Mouse (Mus musculus): ENCODE data around the gene Ssu72. TPM values are rescaled to one million over a fixed set of nuclear protein-coding genes. Genes with fewer than 3 reads are reported as not detected.
A peak's percentile ranks its signal among the peaks of the same experiment; 100 is the strongest.

The Ssu72 gene
- total and polyA plus RNA-seq, 3 experiments: 104 to 178 (median 143) TPM

GRCm38 (mm10) chr4:155746036-155746548 is 41.5 kb downstream of the Ssu72 start:
- no peak for DNase-seq

GRCm38 (mm10) chr4:155746575-155747490 is 42.2 kb downstream of the Ssu72 start:
- no peak for DNase-seq

- no peak for DNase-seq
Measured at GRCm38 (mm10) chr4:155757011-155757410, 52.4 kb downstream of the Ssu72 start.

GRCm38 (mm10) chr4:155759862-155760612 is 55.4 kb downstream of the Ssu72 start:
- peak; percentile 45 for DNase-seq

- DNase-seq: peak; percentile 98
Measured at GRCm38 (mm10) chr4:155760613-155761355, 56.2 kb downstream of the Ssu72 start, which contains the start of gene Atad3a. TSS of gene Atad3a (minus strand) at chr4:155761093.

- DNase-seq: peak; percentile 52
Measured at GRCm38 (mm10) chr4:155761356-155762099, 56.9 kb downstream of the Ssu72 start.

DNA sequence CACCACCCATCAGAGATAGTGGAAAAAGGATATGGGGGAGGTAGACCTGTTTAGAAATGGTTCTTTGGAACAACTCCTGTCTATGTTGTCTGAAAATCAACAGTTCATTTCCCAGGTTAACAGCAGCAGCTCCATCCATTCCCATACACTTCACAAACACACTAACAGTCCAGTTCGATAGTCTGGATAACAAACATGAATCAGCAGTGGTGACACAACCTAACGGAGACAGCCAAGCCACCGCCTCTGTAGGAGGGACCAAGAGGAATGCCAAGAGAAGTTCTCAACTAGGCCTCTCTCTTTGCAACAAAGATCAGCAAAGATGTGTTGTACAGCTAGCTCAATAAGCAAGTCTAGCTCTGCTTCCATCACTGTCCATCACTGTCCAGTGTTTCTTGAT is 57.8 kb downstream of the Ssu72 start:
- peak; percentile 72 for DNase-seq

DNA sequence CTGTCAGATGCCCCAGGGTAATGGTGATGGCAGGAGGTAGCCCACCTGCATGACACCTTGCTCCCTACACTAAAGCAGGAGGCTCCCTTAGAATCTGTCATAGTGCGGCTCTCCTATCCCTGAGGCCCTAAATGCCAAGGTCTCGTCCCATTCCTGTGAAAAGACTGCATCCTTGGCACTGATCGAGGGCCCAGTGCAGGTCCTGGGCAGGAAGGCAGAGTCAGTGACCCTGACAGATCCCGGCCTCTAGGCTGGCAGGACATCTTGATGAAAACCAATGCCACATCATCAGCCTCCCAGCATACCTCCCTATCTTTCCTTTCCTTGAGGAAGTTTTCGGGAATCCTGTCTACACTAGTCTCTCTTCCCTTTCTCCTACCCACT is 64.9 kb downstream of the Ssu72 start:
- peak; percentile 75 for DNase-seq

DNA sequence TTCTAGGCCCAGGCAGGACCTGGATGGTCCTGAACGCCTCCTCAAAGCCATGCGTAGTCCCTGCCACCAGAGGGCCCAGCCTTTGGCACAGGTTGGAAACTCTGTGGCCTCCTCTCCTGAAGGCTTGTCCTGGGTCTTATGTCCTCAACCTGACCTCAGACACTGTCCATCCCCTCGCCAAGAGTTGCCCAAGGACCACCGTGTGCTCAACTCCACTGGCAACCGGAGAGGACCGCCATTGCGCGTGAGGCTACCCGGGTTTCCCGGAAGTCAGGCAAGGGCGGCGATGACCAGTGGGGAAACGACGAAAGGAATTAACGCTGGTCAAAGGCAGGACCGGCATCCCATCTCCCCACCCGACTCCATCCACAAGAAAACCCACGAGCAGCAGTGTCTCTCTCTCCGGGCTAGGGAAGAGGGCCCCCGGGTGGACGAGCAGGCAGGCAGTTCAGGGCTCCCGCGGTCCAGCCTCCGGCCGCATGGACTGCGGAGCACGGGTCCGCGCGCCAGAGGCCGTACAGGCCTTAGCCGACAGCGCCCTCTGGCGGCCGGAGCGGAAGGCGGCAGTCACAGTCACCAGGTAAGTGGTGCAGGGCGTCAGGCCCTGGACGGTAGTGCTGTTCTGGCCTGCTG is 65.4 kb downstream of the Ssu72 start:
- peak; percentile 92 for DNase-seq

GRCm38 (mm10) chr4:155770626-155771025 is 66.0 kb downstream of the Ssu72 start:
- no peak for DNase-seq

GRCm38 (mm10) chr4:155771706-155772105 is 67.1 kb downstream of the Ssu72 start:
- DNase-seq: no peak

GRCm38 (mm10) chr4:155772786-155773185 is 68.2 kb downstream of the Ssu72 start:
- no peak for DNase-seq

GRCm38 (mm10) chr4:155773335-155774078 is 68.9 kb downstream of the Ssu72 start:
- DNase-seq: no peak

- DNase-seq: peak; percentile 94
Measured at GRCm38 (mm10) chr4:155774280-155774754, 69.7 kb downstream of the Ssu72 start, which contains the start of gene Vwa1. TSS of gene Vwa1 (minus strand) at chr4:155774698.

- peak; percentile 54 for DNase-seq
Measured at GRCm38 (mm10) chr4:155774971-155775740, 70.6 kb downstream of the Ssu72 start.

GRCm38 (mm10) chr4:155775855-155776254 is 71.3 kb downstream of the Ssu72 start:
- DNase-seq: peak; percentile 60

GRCm38 (mm10) chr4:155776704-155777335 is 72.2 kb downstream of the Ssu72 start:
- peak; percentile 29 for DNase-seq

DNA sequence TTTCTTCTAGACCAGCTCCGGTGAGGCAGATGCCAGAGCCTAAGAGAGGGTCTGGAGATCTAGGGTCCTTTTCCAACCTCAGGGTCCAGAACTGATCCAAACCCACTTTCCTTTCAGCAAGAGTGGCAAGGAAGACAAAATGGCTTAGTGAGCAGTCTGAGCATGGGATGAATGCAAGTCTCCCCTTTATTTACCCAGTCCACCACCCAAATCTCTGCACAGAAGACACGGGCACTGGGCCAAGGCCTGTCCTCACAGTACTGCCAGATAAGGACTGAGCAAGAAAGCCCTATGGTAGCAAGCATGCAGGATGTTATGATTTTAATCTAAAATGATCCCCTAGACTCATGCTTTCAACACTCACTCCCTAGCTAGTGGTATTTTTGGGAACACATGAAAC is 73.2 kb downstream of the Ssu72 start:
- DNase-seq: peak; percentile 13
